Mouse (Mus musculus): ENCODE measurements at regions not wholly inside any gene's neighbourhood (a gene's known extent, or its start where the extent isn't known, plus 50 kb on each side); places are given as distances from the start of the nearest gene placed in this dataset.

- Histone ChIP-seq H3K36me3 (no peaks in the 10 kb centered on the region), H3K4me3 (no peak overlapping the region), H3K4me1 (no peaks in the 10 kb centered on the region), H3K27ac (replicated peaks) (no peak overlapping the region), H3K9me3 (replicated peaks) (no peaks in the 10 kb centered on the region), H3K27me3 (ENCODE audit: low read depth, poor library complexity, severe bottlenecking) (no peaks in the 10 kb centered on the region)
- DNase-seq (ENCODE audit: low spot score): no peak
- WGBS: 87% methylated on average over 10 of the region's 10 CpGs
Observed at GRCm38 (mm10) chr2:78972288-78973117, 104.6 kb downstream of the Ube2e3 start.

GRCm38 (mm10) chr2:78973811-78974210, 105.9 kb downstream of the Ube2e3 start:
- no peak overlapping the region for H3K4me3 ChIP-seq
- H3K36me3 ChIP-seq: no peaks in the 10 kb centered on the region
- no peaks in the 10 kb centered on the region for H3K9me3 ChIP-seq (replicated peaks)
- H3K27ac ChIP-seq (replicated peaks): no peak overlapping the region
- no peak for DNase-seq (ENCODE audit: low spot score)
- WGBS: 93% methylated on average over 3 of the region's 3 CpGs
- H3K27me3 ChIP-seq (ENCODE audit: low read depth, poor library complexity, severe bottlenecking): no peaks in the 10 kb centered on the region
- H3K4me1 ChIP-seq: no peaks in the 10 kb centered on the region

GRCm38 (mm10) chr2:78974683-78975392, 106.9 kb downstream of the Ube2e3 start:
- Histone ChIP-seq H3K9me3 (replicated peaks) (no peaks in the 10 kb centered on the region), H3K27me3 (ENCODE audit: low read depth, poor library complexity, severe bottlenecking) (no peaks in the 10 kb centered on the region), H3K4me3 (no peak overlapping the region), H3K4me1 (no peaks in the 10 kb centered on the region), H3K36me3 (no peaks in the 10 kb centered on the region), H3K27ac (replicated peaks) (no peak overlapping the region)
- no peak for DNase-seq (ENCODE audit: low spot score)
- 77% methylated on average over 2 of the region's 2 CpGs for WGBS

GRCm38 (mm10) chr2:78975393-78975774, 107.5 kb downstream of the Ube2e3 start:
- Histone ChIP-seq H3K36me3 (no peaks in the 10 kb centered on the region), H3K9me3 (replicated peaks) (no peaks in the 10 kb centered on the region)

GRCm38 (mm10) chr2:78976084-78976483, 108.2 kb downstream of the Ube2e3 start:
- DNase-seq (ENCODE audit: low spot score): no peak
- H3K4me3 ChIP-seq: no peak overlapping the region
- no peaks in the 10 kb centered on the region for H3K9me3 ChIP-seq (replicated peaks)
- H3K36me3 ChIP-seq: no peaks in the 10 kb centered on the region
- 95% methylated on average over 4 of the region's 4 CpGs for WGBS
- H3K27ac ChIP-seq (replicated peaks): no peak overlapping the region
- H3K4me1 ChIP-seq: no peaks in the 10 kb centered on the region
- no peaks in the 10 kb centered on the region for H3K27me3 ChIP-seq (ENCODE audit: low read depth, poor library complexity, severe bottlenecking)

More at GRCm38 (mm10) chr2:78975393-78975774, 107.5 kb downstream of the Ube2e3 start:
- no peak for DNase-seq (ENCODE audit: low spot score)
- Histone ChIP-seq H3K4me1 (no peaks in the 10 kb centered on the region), H3K4me3 (no peak overlapping the region), H3K27ac (replicated peaks) (no peak overlapping the region), H3K27me3 (ENCODE audit: low read depth, poor library complexity, severe bottlenecking) (no peaks in the 10 kb centered on the region)
- WGBS: 95% methylated on average over 4 of the region's 4 CpGs

GRCm38 (mm10) chr2:78977632-78978397, 109.9 kb downstream of the Ube2e3 start:
- no peak overlapping the region for H3K27ac ChIP-seq (replicated peaks)
- no peaks in the 10 kb centered on the region for H3K4me1 ChIP-seq
- no peaks in the 10 kb centered on the region for H3K27me3 ChIP-seq (ENCODE audit: low read depth, poor library complexity, severe bottlenecking)
- 80% methylated on average over 5 of the region's 5 CpGs for WGBS
- no peak overlapping the region for H3K4me3 ChIP-seq
- H3K9me3 ChIP-seq (replicated peaks): no peaks in the 10 kb centered on the region
- H3K36me3 ChIP-seq: no peaks in the 10 kb centered on the region
- DNase-seq (ENCODE audit: low spot score): no peak

- Histone ChIP-seq H3K4me3 (no peak overlapping the region), H3K27ac (replicated peaks) (no peak overlapping the region), H3K36me3 (no peaks in the 10 kb centered on the region), H3K4me1 (no peaks in the 10 kb centered on the region), H3K27me3 (ENCODE audit: low read depth, poor library complexity, severe bottlenecking) (no peaks in the 10 kb centered on the region), H3K9me3 (replicated peaks) (no peaks in the 10 kb centered on the region)
- 72% methylated on average over 5 of the region's 5 CpGs for WGBS
- DNase-seq (ENCODE audit: low spot score): no peak
Observed at GRCm38 (mm10) chr2:78980019-78980418, 112.1 kb downstream of the Ube2e3 start.

- Histone ChIP-seq H3K36me3 (no peaks in the 10 kb centered on the region), H3K4me3 (no peak overlapping the region), H3K4me1 (no peaks in the 10 kb centered on the region), H3K9me3 (replicated peaks) (no peaks in the 10 kb centered on the region), H3K27me3 (ENCODE audit: low read depth, poor library complexity, severe bottlenecking) (no peaks in the 10 kb centered on the region), H3K27ac (replicated peaks) (no peak overlapping the region)
- DNase-seq (ENCODE audit: low spot score): no peak
- WGBS: 89% methylated on average over 1 of the region's 1 CpGs
Observed at GRCm38 (mm10) chr2:78980661-78981229, 112.8 kb downstream of the Ube2e3 start.

GRCm38 (mm10) chr2:78983347-78983746, 115.4 kb downstream of the Ube2e3 start:
- H3K4me3 ChIP-seq: no peak overlapping the region

GRCm38 (mm10) chr2:78983944-78984498, 116.1 kb downstream of the Ube2e3 start:
- Histone ChIP-seq H3K27ac (replicated peaks) (no peak overlapping the region), H3K4me3 (no peak overlapping the region), H3K4me1 (no peaks in the 10 kb centered on the region), H3K27me3 (ENCODE audit: low read depth, poor library complexity, severe bottlenecking) (no peaks in the 10 kb centered on the region), H3K36me3 (no peaks in the 10 kb centered on the region), H3K9me3 (replicated peaks) (no peaks in the 10 kb centered on the region)
- WGBS: 60% methylated on average over 5 of the region's 5 CpGs
- no peak for DNase-seq (ENCODE audit: low spot score)

More at GRCm38 (mm10) chr2:78983347-78983746, 115.4 kb downstream of the Ube2e3 start:
- Histone ChIP-seq H3K4me1 (no peaks in the 10 kb centered on the region), H3K36me3 (no peaks in the 10 kb centered on the region), H3K27ac (replicated peaks) (no peak overlapping the region), H3K27me3 (ENCODE audit: low read depth, poor library complexity, severe bottlenecking) (no peaks in the 10 kb centered on the region), H3K9me3 (replicated peaks) (no peaks in the 10 kb centered on the region)
- DNase-seq (ENCODE audit: low spot score): no peak

- no peak for DNase-seq (ENCODE audit: low spot score)
- Histone ChIP-seq H3K27me3 (ENCODE audit: low read depth, poor library complexity, severe bottlenecking) (no peaks in the 10 kb centered on the region), H3K4me3 (no peak overlapping the region), H3K4me1 (no peaks in the 10 kb centered on the region), H3K36me3 (no peaks in the 10 kb centered on the region), H3K27ac (replicated peaks) (no peak overlapping the region), H3K9me3 (replicated peaks) (no peaks in the 10 kb centered on the region)
- 91% methylated on average over 7 of the region's 7 CpGs for WGBS
Observed at GRCm38 (mm10) chr2:78986984-78987383, 119.1 kb downstream of the Ube2e3 start.

- H3K27ac ChIP-seq (replicated peaks): no peak overlapping the region
- whole genome bisulfite sequencing: 96% methylated on average over 3 of the region's 3 CpGs
- no peaks in the 10 kb centered on the region for H3K27me3 ChIP-seq (ENCODE audit: low read depth, poor library complexity, severe bottlenecking)
- no peaks in the 10 kb centered on the region for H3K4me1 ChIP-seq
- H3K36me3 ChIP-seq: no peaks in the 10 kb centered on the region
- DNase-seq (ENCODE audit: low spot score): no peak
- no peaks in the 10 kb centered on the region for H3K9me3 ChIP-seq (replicated peaks)
- no peak overlapping the region for H3K4me3 ChIP-seq
Observed at GRCm38 (mm10) chr2:78987388-78987787, 119.5 kb downstream of the Ube2e3 start.
